In genomic region chr11:84481661-84482060, GRCm38 (mm10) we compare ENCODE assay signal across 20 mouse cellular contexts. TPM values are rescaled to one million over a fixed set of nuclear protein-coding genes. Genes with fewer than 3 reads are reported as not detected.
DNase-seq lines count a peak whose midpoint lies in the region; ATAC-seq and TF ChIP-seq lines count a peak whose summit lies in the region.
"Had no signal": no experiment of that assay in that cellular context is flagged by ENCODE, and none has a peak within 500 bp of the region (broad histone marks: within the 10 kb centered on the region; RNA-seq: fewer than 3 reads in every experiment).

No protein-coding gene starts in this region.

- H3K36me3 ChIP-seq in forebrain, embryonic 12.5 days (replicated peaks), result no peaks in the 10 kb centered on the region
- H3K36me3 ChIP-seq in forebrain, embryonic 11.5 days (ENCODE audit: control insufficient read depth, insufficient read depth, low read length), result no peaks in the 10 kb centered on the region
- no peaks in the 10 kb centered on the region for H3K36me3 ChIP-seq in hindbrain, postnatal 0 days (ENCODE audit: insufficient read depth, low read length)
- H3K36me3 ChIP-seq in midbrain, postnatal 0 days (ENCODE audit: insufficient read depth, low read length), result no peaks in the 10 kb centered on the region
- H3K36me3 ChIP-seq: heart, embryonic 10.5 days; intestine, embryonic 15.5 days had no signal

- ATAC-seq in forebrain, embryonic 12.5 days (ENCODE audit: low FRiP score), result no peak
- no peak for ATAC-seq in forebrain, embryonic 11.5 days (replicated peaks; ENCODE audit: low FRiP score)
- ATAC-seq in hindbrain, postnatal 0 days, result no peak
- no peak for ATAC-seq in midbrain, postnatal 0 days (ENCODE audit: low FRiP score)
- no peak for ATAC-seq in inflammation-experienced regulatory T-cells, adult 6 months
- ATAC-seq: intestine, embryonic 15.5 days; liver, postnatal 0 days had no signal

- H3K4me1 ChIP-seq in forebrain, embryonic 12.5 days, result peaks cover 27% of the 10 kb centered on the region
- peaks cover 3% of the 10 kb centered on the region for H3K4me1 ChIP-seq in forebrain, embryonic 11.5 days (replicated peaks; ENCODE audit: control insufficient read depth, insufficient read depth, low read length)
- H3K4me1 ChIP-seq in hindbrain, postnatal 0 days (ENCODE audit: insufficient read depth, low read length), result 0 out of 2 replicates have a peak, but pooled peaks cover 4% of the 10 kb centered on the region
- H3K4me1 ChIP-seq in midbrain, postnatal 0 days (ENCODE audit: insufficient read depth, low read length), result no peaks in the 10 kb centered on the region
- H3K4me1 ChIP-seq: heart, embryonic 10.5 days; intestine, embryonic 15.5 days had no signal

- H3K4me2 ChIP-seq in forebrain, embryonic 12.5 days, result peak overlapping the region; percentile 16
- H3K4me2 ChIP-seq in forebrain, embryonic 11.5 days (ENCODE audit: low read depth, low read length, severe bottlenecking), result no peak overlapping the region
- H3K4me2 ChIP-seq in hindbrain, postnatal 0 days (ENCODE audit: low read depth, low read length), result no peak overlapping the region
- H3K4me2 ChIP-seq in midbrain, postnatal 0 days (ENCODE audit: low read depth, low read length, poor library complexity, severe bottlenecking), result no peak overlapping the region
- H3K4me2 ChIP-seq: intestine, embryonic 15.5 days had no signal

- H3K4me3 ChIP-seq in forebrain, embryonic 12.5 days (replicated peaks), result no peak overlapping the region
- no peak overlapping the region for H3K4me3 ChIP-seq in forebrain, embryonic 11.5 days (ENCODE audit: low read depth, low read length)
- no peak overlapping the region for H3K4me3 ChIP-seq in hindbrain, postnatal 0 days (ENCODE audit: low read length)
- H3K4me3 ChIP-seq in midbrain, postnatal 0 days (ENCODE audit: low read depth, low read length), result no peak overlapping the region
- H3K4me3 ChIP-seq: heart, embryonic 10.5 days; intestine, embryonic 15.5 days had no signal

- H3K27me3 ChIP-seq in forebrain, embryonic 12.5 days, result no peaks in the 10 kb centered on the region
- H3K27me3 ChIP-seq in forebrain, embryonic 11.5 days (ENCODE audit: control insufficient read depth, insufficient read depth, low read length), result no peaks in the 10 kb centered on the region
- no peaks in the 10 kb centered on the region for H3K27me3 ChIP-seq in hindbrain, postnatal 0 days (ENCODE audit: insufficient read depth, low read length)
- no peaks in the 10 kb centered on the region for H3K27me3 ChIP-seq in midbrain, postnatal 0 days (ENCODE audit: insufficient read depth, low read length)
- H3K27me3 ChIP-seq: intestine, embryonic 15.5 days had no signal

- 14% methylated on average over 7 of the region's 7 CpGs for WGBS in forebrain, embryonic 12.5 days
- WGBS in forebrain, embryonic 11.5 days, result 29% methylated on average over 7 of the region's 7 CpGs
- 30% methylated on average over 7 of the region's 7 CpGs for WGBS in hindbrain, postnatal 0 days
- 20% methylated on average over 7 of the region's 7 CpGs for WGBS in midbrain, postnatal 0 days

- H3K9ac ChIP-seq in forebrain, embryonic 12.5 days, result no peak overlapping the region
- no peak overlapping the region for H3K9ac ChIP-seq in forebrain, embryonic 11.5 days (ENCODE audit: low read length)
- no peak overlapping the region for H3K9ac ChIP-seq in hindbrain, postnatal 0 days (replicated peaks; ENCODE audit: low read length)
- H3K9ac ChIP-seq in midbrain, postnatal 0 days (replicated peaks; ENCODE audit: low read length, poor library complexity, severe bottlenecking), result no peak overlapping the region
- H3K9ac ChIP-seq: intestine, embryonic 15.5 days; liver, postnatal 0 days had no signal

- no peaks in the 10 kb centered on the region for H3K9me3 ChIP-seq in forebrain, embryonic 12.5 days
- H3K9me3 ChIP-seq in forebrain, embryonic 11.5 days (ENCODE audit: control insufficient read depth, low read length), result no peaks in the 10 kb centered on the region
- no peaks in the 10 kb centered on the region for H3K9me3 ChIP-seq in hindbrain, postnatal 0 days (ENCODE audit: low read length)
- H3K9me3 ChIP-seq in midbrain, postnatal 0 days (ENCODE audit: low read length), result no peaks in the 10 kb centered on the region
- H3K9me3 ChIP-seq: heart, embryonic 10.5 days; intestine, embryonic 15.5 days had no signal

- no peak for TF ChIP-seq CTCF in hindbrain, postnatal 0 days (IDR thresholded peaks at IDR 0.05; ENCODE audit: low read depth)
- no peak for TF ChIP-seq CTCF in midbrain, postnatal 0 days (IDR thresholded peaks at IDR 0.05)

- no peak overlapping the region for H3K27ac ChIP-seq in forebrain, embryonic 12.5 days
- H3K27ac ChIP-seq in forebrain, embryonic 11.5 days (ENCODE audit: low read depth, low read length), result no peak overlapping the region
- no peak overlapping the region for H3K27ac ChIP-seq in hindbrain, postnatal 0 days
- no peak overlapping the region for H3K27ac ChIP-seq in midbrain, postnatal 0 days (ENCODE audit: low read depth, low read length)
- H3K27ac ChIP-seq: heart, embryonic 10.5 days; intestine, embryonic 15.5 days; macrophage had no signal

- no peak for DNase-seq in forebrain, embryonic 11.5 days (ENCODE audit: low spot score)
- DNase-seq in kidney, adult 9 months, result peak; percentile 7
- DNase-seq in kidney, postnatal 36 days, result no peak
- DNase-seq in hindbrain, postnatal 0 days (ENCODE audit: low spot score), result peak; percentile 27
- peak; percentile 48 for DNase-seq in midbrain, postnatal 0 days (ENCODE audit: low spot score)
- no peak for DNase-seq in MN1 (ENCODE audit: low spot score)
- DNase-seq: adrenal gland, postnatal 10 days; cerebellum, adult 18-20 months; gastrocnemius, postnatal 36 days; heart, postnatal 14 days; liver; liver, postnatal 0 days; thymus, postnatal 25 days had no signal

RNA-seq across cellular contexts. Expression of gene Aatf, which starts 31.7 kb away (rescaled TPM):
- 53.4 and 63.4 TPM in 2 replicates for polyA plus RNA-seq in forebrain, embryonic 12.5 days (2016; fragmentation: Nextera tagmentation; extraction: Ambion mirVana)
- polyA plus RNA-seq in forebrain, embryonic 11.5 days (2014; fragmentation: Nextera tagmentation; extraction: Ambion mirVana), result 53.6 and 54.8 TPM in 2 replicates
- 17.2 and 36.0 TPM in 2 replicates for total RNA-seq in hindbrain, postnatal 0 days (2014; rRNA removed)
- 42.7 and 44.4 TPM in 2 replicates for polyA plus RNA-seq in hindbrain, postnatal 0 days (2015; fragmentation: Nextera tagmentation; extraction: Ambion mirVana)
- total RNA-seq in midbrain, postnatal 0 days (2014; rRNA removed), result 24.8 and 27.3 TPM in 2 replicates
- polyA plus RNA-seq in midbrain, postnatal 0 days (2015; fragmentation: Nextera tagmentation; extraction: Ambion mirVana), result 34.9 and 39.2 TPM in 2 replicates
- polyA plus RNA-seq in inflammation-experienced regulatory T-cells, adult 6 months (2017; shearing (Covaris generic)), result 10 to 100 TPM; 30.0 to 48.9 (median 32.8) TPM

RNA-seq across cellular contexts. Expression of gene Lhx1, which starts 43.7 kb away (rescaled TPM):
- 16.4 and 16.8 TPM in 2 replicates for polyA plus RNA-seq in forebrain, embryonic 12.5 days (2016; fragmentation: Nextera tagmentation; extraction: Ambion mirVana)
- polyA plus RNA-seq in forebrain, embryonic 11.5 days (2014; fragmentation: Nextera tagmentation; extraction: Ambion mirVana), result 9.4 and 10.9 TPM in 2 replicates
- total RNA-seq in hindbrain, postnatal 0 days (2014; rRNA removed), result 49.7 and 52.0 TPM in 2 replicates
- 28.9 and 32.0 TPM in 2 replicates for polyA plus RNA-seq in hindbrain, postnatal 0 days (2015; fragmentation: Nextera tagmentation; extraction: Ambion mirVana)
- 34.2 and 44.9 TPM in 2 replicates for total RNA-seq in midbrain, postnatal 0 days (2014; rRNA removed)
- polyA plus RNA-seq in midbrain, postnatal 0 days (2015; fragmentation: Nextera tagmentation; extraction: Ambion mirVana), result 21.3 and 22.5 TPM in 2 replicates
- polyA plus RNA-seq in inflammation-experienced regulatory T-cells, adult 6 months (2017; shearing (Covaris generic)), result not detected
- total RNA-seq: common myeloid progenitor, adult 5-6 weeks; gastrocnemius, postnatal 36 days; heart, postnatal 14 days; left cerebral cortex, postnatal 36 days had no signal
- polyA plus RNA-seq: macrophage had no signal

Comparison
In these comparisons a context has a peak if more than half of its experiments do, and no peak if none do; other contexts are left out.
1. DNase-seq: peak in kidney, adult 9 months (single experiment), hindbrain, postnatal 0 days (single experiment) and midbrain, postnatal 0 days (single experiment); none in forebrain, embryonic 11.5 days (single experiment), kidney, postnatal 36 days (0 of 2) and MN1 (single experiment).
2. RNA of gene Lhx1, which starts 43.7 kb away (polyA plus RNA-seq): 28.9 to 32.0 TPM in hindbrain, postnatal 0 days, 21.3 to 22.5 TPM in midbrain, postnatal 0 days, 16.4 to 16.8 TPM in forebrain, embryonic 12.5 days and 9.4 to 10.9 TPM in forebrain, embryonic 11.5 days; not detected in inflammation-experienced regulatory T-cells, adult 6 months; every median in the first group is over 10 times any median in the second.